Mouse (Mus musculus) liver, embryonic 15.5 days (tissue): ENCODE results near the gene Dhx32. TPM values are rescaled to one million over a fixed set of nuclear protein-coding genes. Genes with fewer than 3 reads are reported as not detected.

Source experiments
- ATAC-seq: fragments of 200-750 bp; cut with Nextera tagmentation; 2 replicates; pipeline ENCODE4 v1.8.0; 2017; ENCODE audit warnings: moderate number of reproducible peaks, mild to moderate bottlenecking, moderate library complexity; ENCODE audit not compliant: insufficient read depth
- H3K27ac ChIP-seq: fragments of 300-500 bp; sonication (generic); replicated peaks from 2 replicates; pipeline ENCODE4 v1.5.1; 2015; ENCODE audit warnings: mild to moderate bottlenecking, inconsistent platforms
- H3K27me3 ChIP-seq: fragments of 300-500 bp; sonication (generic); 2 replicates; pipeline ENCODE4 v1.6.1; 2015; ENCODE audit warnings: mild to moderate bottlenecking, inconsistent platforms
- H3K36me3 ChIP-seq: fragments of 300-500 bp; sonication (generic); replicated peaks from 2 replicates; pipeline ENCODE4 v1.6.1; 2015; ENCODE audit warnings: moderate library complexity, mild to moderate bottlenecking, inconsistent platforms
- H3K4me1 ChIP-seq: fragments of 300-500 bp; sonication (generic); replicated peaks from 2 replicates; pipeline ENCODE4 v1.6.1; 2015; ENCODE audit warnings: inconsistent platforms
- H3K4me2 ChIP-seq: fragments of 300-500 bp; sonication (generic); 2 replicates; pipeline ENCODE4 v1.6.1; 2015; ENCODE audit warnings: moderate library complexity, mild to moderate bottlenecking, inconsistent platforms
- H3K4me3 ChIP-seq: fragments of 300-500 bp; sonication (generic); replicated peaks from 2 replicates; pipeline ENCODE4 v1.5.1; 2015; ENCODE audit warnings: mild to moderate bottlenecking, inconsistent platforms
- H3K9ac ChIP-seq: fragments of 300-500 bp; sonication (generic); 2 replicates; pipeline ENCODE4 v1.6.1; 2015; ENCODE audit warnings: moderate library complexity, mild to moderate bottlenecking, inconsistent platforms
- H3K9me3 ChIP-seq: fragments of 300-500 bp; sonication (generic); replicated peaks from 2 replicates; pipeline ENCODE4 v1.6.1; 2016; ENCODE audit warnings: inconsistent platforms
- WGBS: fragments of 180-500 bp; shearing (Covaris S2); methylation state at CpG from one replicate; pipeline ENCODE4 v1.1.7; 2015; ENCODE audit warnings: mixed read lengths; ENCODE audit not compliant: insufficient replicate concordance; 5-methylcytosine and 5-hydroxymethylcytosine counted together
- polyA plus RNA-seq: library from polyadenylated mRNA; unstranded; fragments of >200 nt; fragmentation: Nextera tagmentation; extraction: Ambion mirVana; gene quantifications from 2 replicates; pipeline ENCODE4 v1.2.1, GENCODE M21; 2015

The Dhx32 gene
- polyA plus RNA-seq, 1 experiment from 2014 or later = 10.7 TPM

DNA sequence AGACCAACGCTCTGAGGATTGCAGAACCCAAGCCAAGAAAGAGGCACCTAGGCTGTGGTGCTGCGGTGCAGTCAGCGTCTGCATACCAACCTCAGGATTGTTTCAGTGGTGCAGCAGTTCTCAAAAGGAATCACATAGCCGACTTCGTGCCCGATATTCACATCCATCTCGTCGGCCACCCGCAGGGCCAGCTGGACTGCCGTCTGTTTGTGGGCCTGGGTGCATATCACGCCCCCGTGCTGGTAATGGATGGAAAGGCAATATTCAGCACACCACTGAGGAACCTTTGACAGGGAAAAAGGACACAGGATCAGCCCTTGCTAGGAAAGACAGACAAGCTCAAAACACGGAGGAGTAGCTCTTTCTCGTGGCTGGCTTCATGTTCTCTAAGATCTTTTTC, 33.8 kb downstream of the Dhx32 start:
- no peak overlapping the region for H3K4me2 ChIP-seq
- no peaks in the 10 kb centered on the region for H3K27me3 ChIP-seq
- no peaks in the 10 kb centered on the region for H3K36me3 ChIP-seq
- H3K9me3 ChIP-seq = no peaks in the 10 kb centered on the region
- no peak overlapping the region for H3K27ac ChIP-seq
- no peak for ATAC-seq
- H3K4me1 ChIP-seq = no peaks in the 10 kb centered on the region
- 78% methylated on average over 14 of the region's 14 CpGs for WGBS
- H3K9ac ChIP-seq = no peak overlapping the region
- H3K4me3 ChIP-seq = no peak overlapping the region

DNA sequence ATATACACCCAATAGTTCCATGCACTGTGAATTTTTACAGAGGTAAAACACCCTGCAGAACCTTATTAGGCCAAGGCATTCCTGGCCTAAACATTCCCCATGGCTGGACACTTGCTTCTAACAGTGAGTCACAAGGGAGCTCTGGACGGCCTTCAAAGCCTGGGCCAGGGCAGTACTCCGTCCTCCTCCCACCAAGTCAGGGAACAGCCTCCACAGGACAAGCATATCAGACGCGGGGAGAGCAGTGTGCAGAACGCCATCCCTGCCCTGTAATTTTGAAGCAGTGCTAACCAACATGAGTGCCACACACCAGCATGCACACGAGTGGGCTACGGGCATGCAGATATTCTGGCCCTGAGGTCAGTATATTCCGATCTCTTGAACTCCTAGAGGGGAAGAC, 35.2 kb downstream of the Dhx32 start:
- no peaks in the 10 kb centered on the region for H3K27me3 ChIP-seq
- H3K9ac ChIP-seq = no peak overlapping the region
- H3K36me3 ChIP-seq = no peaks in the 10 kb centered on the region
- no peak for ATAC-seq
- no peak overlapping the region for H3K27ac ChIP-seq
- H3K4me2 ChIP-seq = no peak overlapping the region
- H3K4me1 ChIP-seq = no peaks in the 10 kb centered on the region
- H3K9me3 ChIP-seq = no peaks in the 10 kb centered on the region
- no peak overlapping the region for H3K4me3 ChIP-seq
- 71% methylated on average over 8 of the region's 8 CpGs for WGBS

DNA sequence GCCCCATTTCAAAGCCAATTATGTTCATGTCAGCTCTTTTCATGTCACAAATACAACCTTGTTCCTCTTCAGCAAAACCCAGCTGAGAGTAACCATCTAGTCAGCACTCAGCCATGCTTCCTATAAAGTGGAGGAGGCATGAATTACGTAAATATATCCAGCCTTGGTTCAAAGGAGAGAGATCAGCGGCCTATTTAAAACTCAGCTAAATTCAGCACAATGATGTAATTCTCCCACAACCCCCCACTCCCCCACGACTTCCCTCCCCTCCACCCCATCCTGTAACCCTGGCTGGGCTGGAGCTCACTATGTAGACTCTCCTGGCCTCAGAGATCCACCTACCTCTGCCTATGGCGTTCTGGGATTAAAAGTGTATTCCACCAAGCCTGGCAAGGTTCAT, 37.8 kb downstream of the Dhx32 start:
- Histone ChIP-seq H3K4me3 (no peak overlapping the region), H3K4me2 (no peak overlapping the region), H3K27me3 (no peaks in the 10 kb centered on the region), H3K27ac (no peak overlapping the region), H3K36me3 (no peaks in the 10 kb centered on the region), H3K4me1 (no peaks in the 10 kb centered on the region), H3K9me3 (no peaks in the 10 kb centered on the region), H3K9ac (no peak overlapping the region)
- WGBS = 52% methylated on average over 4 of the region's 4 CpGs
- no peak for ATAC-seq

DNA sequence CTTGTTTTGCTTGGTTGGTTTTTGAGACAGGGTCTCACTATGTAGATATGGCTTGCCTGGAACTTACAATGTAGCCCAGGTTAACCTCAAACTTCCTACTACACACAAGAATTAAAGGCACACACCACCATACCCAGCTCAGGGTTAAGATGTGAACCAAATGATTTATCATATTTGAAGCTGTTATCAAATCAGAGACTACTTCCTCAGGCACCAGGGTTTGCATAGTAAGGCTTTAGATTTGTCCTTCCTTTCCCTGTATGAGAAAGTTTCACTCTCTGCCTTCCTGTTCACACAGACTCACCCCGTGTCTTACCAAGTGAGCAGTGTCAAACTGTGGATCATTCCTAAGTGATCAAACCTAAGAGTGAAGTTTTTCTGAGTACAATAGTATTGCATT, 38.3 kb downstream of the Dhx32 start:
- no peaks in the 10 kb centered on the region for H3K4me1 ChIP-seq
- no peak overlapping the region for H3K27ac ChIP-seq
- H3K36me3 ChIP-seq = no peaks in the 10 kb centered on the region
- no peak overlapping the region for H3K9ac ChIP-seq
- H3K9me3 ChIP-seq = no peaks in the 10 kb centered on the region
- H3K4me2 ChIP-seq = no peak overlapping the region
- no peak for ATAC-seq
- H3K4me3 ChIP-seq = no peak overlapping the region
- WGBS = 46% methylated on average over 1 of the region's 1 CpGs
- no peaks in the 10 kb centered on the region for H3K27me3 ChIP-seq

DNA sequence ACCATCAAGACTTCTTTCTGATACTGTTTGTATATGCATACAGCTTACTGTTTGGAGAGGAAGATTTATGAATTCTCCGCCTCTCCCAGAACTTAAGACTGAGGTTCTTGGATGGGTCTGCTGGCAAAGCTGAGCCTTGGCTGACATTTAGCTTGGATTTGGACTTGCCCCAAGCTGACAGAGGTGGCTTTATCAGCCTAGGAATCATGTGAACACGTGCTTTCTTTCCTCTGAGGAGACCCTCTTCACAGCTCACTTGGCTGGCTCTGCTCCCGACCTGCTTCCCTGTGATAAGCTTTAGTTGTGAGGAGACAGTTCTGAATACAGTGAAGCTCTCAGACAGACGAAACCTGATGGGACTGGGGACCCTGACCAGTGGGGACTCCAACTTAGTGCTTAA, 38.9 kb downstream of the Dhx32 start:
- H3K9ac ChIP-seq = no peak overlapping the region
- WGBS = 43% methylated on average over 4 of the region's 4 CpGs

DNA sequence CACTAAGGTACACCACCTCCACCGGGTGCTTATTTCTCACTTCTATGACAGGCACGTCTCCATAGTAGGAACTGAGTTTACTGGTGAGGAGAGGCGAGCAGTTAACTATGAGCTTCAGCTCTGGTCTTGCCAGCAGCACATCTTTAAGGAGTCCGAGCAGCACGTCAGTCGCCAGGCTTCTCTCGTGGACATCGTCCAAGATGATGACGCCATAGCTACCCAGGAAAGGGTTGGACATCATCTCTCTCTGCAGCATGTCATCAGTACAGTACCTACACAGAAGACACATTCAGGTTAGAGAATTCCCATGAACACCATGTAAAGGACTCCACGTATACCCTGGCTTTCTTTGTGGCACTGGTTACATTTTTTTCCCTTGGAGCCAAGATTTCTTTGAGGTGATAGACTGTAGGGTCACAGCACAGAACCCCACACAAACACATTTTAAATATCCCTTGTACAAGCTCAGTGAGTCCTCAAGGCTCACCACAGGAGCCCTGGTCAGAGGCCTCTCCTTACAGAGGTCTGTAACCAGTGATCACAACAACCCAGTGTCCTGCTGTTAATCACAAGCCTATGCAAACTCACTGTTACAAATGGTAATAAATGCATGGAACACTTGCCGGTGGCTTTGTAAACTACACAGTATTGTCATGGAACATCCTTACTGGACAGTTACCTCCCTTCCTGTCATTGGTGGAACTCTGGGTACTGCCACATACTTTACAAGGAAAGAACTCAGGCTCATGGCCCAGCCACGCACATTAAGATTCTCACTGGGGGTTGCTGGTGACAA, 39.8 kb downstream of the Dhx32 start:
- Histone ChIP-seq H3K27me3 (no peaks in the 10 kb centered on the region), H3K4me3 (no peak overlapping the region), H3K4me1 (no peaks in the 10 kb centered on the region), H3K9me3 (no peaks in the 10 kb centered on the region), H3K9ac (no peak overlapping the region), H3K36me3 (no peaks in the 10 kb centered on the region), H3K27ac (no peak overlapping the region), H3K4me2 (no peak overlapping the region)
- WGBS = 76% methylated on average over 12 of the region's 12 CpGs
- ATAC-seq = no peak

More for the DNA sequence above, 38.9 kb downstream of the Dhx32 start:
- H3K4me1 ChIP-seq = no peaks in the 10 kb centered on the region
- H3K4me2 ChIP-seq = no peak overlapping the region
- no peaks in the 10 kb centered on the region for H3K27me3 ChIP-seq
- H3K9me3 ChIP-seq = no peaks in the 10 kb centered on the region
- no peaks in the 10 kb centered on the region for H3K36me3 ChIP-seq
- ATAC-seq = no peak
- no peak overlapping the region for H3K27ac ChIP-seq
- no peak overlapping the region for H3K4me3 ChIP-seq

DNA sequence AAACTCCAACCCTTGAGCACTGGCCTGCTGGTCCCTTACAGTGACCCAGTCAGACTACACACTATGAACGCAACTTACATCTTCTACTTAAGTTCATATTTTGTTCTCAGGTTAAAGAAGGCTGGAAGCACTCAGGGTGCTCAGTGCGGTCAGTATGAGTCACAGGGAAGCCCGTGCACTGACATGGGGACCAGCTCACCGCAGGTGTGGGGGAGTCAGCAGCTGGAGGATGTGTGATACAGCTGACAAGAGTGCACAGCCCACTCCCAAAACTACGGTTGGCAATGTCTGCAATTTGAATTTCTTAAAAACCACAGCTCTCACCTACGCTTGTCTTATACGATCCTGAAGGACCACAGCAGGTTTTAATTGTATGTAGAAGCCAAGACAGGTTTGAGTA, 42.0 kb downstream of the Dhx32 start:
- ATAC-seq = no peak
- H3K4me3 ChIP-seq = no peak overlapping the region

DNA sequence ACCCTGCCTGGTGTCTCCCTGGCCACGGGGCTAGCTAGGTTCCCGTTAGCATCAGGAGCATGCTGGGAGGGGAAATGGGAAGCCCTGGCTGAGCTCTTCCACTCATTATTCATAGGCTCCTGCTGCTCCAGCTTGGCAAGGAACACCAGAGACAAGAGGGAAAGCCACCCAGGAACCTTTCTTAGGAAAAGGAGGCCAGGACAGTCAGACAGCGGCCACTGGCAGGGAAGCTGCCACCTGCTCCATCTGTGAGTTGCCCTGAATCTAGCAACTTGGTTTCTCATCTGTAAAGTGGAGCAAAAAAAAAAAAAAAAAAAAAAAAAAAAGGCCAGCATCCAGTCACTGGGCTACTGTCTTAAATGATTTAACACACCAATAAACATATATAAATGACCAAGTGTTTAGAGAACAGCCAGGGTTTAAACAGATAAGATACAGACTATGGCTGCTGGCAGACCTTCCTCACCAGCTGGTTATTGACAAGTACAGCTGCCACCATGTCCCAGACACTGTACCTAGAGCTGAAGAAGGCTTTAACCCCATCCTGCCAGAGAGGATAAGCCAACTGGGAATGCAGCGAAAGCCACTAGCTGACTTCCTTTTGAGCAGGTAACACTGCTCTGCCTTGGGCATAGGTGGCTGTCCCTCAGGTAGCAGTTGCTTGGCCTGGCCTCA, 50.4 kb downstream of the Dhx32 start:
- H3K9me3 ChIP-seq = no peaks in the 10 kb centered on the region
- no peak overlapping the region for H3K4me3 ChIP-seq
- 0 out of 2 replicates have a peak, but pooled peaks cover 3% of the 10 kb centered on the region for H3K36me3 ChIP-seq
- peaks cover 4% of the 10 kb centered on the region; the same call in 1 of the 2 replicates for H3K4me1 ChIP-seq
- ATAC-seq = no peak
- WGBS = 66% methylated on average over 4 of the region's 4 CpGs
- H3K27ac ChIP-seq = no peak overlapping the region
- H3K9ac ChIP-seq = no peak overlapping the region
- no peaks in the 10 kb centered on the region for H3K27me3 ChIP-seq
- no peak overlapping the region for H3K4me2 ChIP-seq

More for the DNA sequence above, 42.0 kb downstream of the Dhx32 start:
- H3K36me3 ChIP-seq = no peaks in the 10 kb centered on the region
- no peaks in the 10 kb centered on the region for H3K9me3 ChIP-seq
- H3K4me2 ChIP-seq = no peak overlapping the region
- H3K9ac ChIP-seq = no peak overlapping the region
- H3K4me1 ChIP-seq = no peaks in the 10 kb centered on the region
- WGBS = 78% methylated on average over 7 of the region's 7 CpGs
- H3K27ac ChIP-seq = no peak overlapping the region
- H3K27me3 ChIP-seq = no peaks in the 10 kb centered on the region

DNA sequence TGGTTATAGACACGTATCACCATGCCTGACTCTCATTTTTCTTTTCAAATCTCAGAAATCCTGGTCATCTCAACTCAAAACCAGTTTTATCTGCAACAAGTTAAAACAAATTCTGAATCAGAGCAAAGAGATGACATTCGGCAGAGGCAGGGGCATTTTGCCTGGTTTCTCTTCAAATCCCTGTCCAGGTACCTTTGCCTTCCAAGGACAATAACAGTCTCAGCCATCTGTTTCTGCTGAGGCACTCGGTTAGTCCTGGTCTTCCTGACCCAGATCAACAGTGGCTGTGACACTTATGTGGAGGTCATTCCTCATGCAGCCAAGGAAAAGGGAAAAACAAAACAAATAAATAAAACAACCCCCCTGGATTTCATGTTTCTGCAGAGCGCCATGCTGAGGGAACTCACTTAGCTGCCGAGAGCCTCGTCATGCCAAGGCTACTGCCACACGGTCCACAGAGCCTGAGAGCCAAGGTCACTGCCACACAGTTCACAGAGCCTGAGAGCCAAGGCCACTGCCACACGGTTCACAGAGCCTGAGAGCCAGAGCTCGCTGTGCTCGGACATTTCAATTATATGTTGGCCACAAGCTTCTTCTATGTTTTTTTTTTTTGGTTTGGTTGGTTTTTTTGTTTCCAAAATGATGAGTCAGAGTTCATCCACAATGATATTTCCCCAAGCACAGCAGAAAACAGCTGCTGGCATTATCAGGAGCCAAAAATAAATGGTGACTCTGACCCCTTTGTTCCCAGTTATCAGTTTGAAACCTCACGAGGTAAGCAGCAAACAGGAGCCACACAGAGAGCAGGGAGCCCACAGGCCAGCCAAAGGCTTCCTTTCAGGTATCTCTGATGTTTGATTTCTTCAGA, 52.0 kb downstream of the Dhx32 start:
- Histone ChIP-seq H3K27ac (no peak overlapping the region), H3K9me3 (no peaks in the 10 kb centered on the region), H3K27me3 (no peaks in the 10 kb centered on the region), H3K4me2 (no peak overlapping the region), H3K4me1 (peaks cover 4% of the 10 kb centered on the region; the same call in 1 of the 2 replicates), H3K36me3 (0 out of 2 replicates have a peak, but pooled peaks cover 3% of the 10 kb centered on the region), H3K4me3 (no peak overlapping the region), H3K9ac (no peak overlapping the region)
- WGBS = 63% methylated on average over 11 of the region's 11 CpGs
- ATAC-seq = no peak

DNA sequence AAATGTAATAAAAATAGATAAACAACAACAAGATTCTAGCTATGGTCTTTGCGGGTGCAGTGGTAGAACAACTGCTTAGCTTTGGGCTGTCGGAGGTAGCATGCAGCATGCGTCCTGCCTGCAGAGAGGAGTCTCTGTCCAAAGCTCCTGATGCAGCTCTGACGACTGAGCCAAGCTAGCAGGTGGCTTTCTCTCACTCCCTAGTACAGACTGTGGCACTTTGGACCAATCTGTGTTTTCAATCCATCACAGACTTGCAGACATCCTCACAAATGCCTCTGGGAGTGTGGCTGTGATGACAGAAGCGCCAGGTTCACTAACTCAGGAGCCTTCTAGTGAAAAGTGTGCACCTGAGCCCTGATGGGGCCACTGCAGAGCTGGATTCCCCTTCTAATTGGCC, 53.2 kb downstream of the Dhx32 start:
- ATAC-seq = no peak
- Histone ChIP-seq H3K4me1 (peaks cover 4% of the 10 kb centered on the region; the same call in 1 of the 2 replicates), H3K9ac (no peak overlapping the region), H3K27ac (no peak overlapping the region), H3K4me2 (no peak overlapping the region), H3K9me3 (no peaks in the 10 kb centered on the region), H3K27me3 (no peaks in the 10 kb centered on the region), H3K4me3 (no peak overlapping the region), H3K36me3 (0 out of 2 replicates have a peak, but pooled peaks cover 3% of the 10 kb centered on the region)
- WGBS = 77% methylated on average over 5 of the region's 5 CpGs

DNA sequence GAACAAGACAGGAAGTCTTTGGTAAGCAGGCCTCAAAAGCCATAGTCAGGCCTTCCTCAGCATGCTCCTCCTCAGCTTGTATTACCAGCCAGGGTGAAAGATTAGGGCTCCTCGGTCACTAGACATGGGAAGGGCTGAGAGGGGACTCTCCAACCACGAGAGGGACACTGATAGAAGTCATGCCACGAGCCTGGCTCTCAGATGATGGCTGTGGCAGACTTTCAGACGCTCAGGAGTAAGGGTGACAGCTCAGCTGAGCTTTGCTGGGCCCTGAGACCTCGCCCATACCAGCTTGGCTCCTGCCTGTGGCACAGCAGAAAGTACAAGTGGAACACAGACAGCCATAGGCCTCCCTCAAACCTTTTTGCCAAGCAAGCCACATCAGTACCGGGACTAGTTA, 55.5 kb downstream of the Dhx32 start:
- Histone ChIP-seq H3K4me2 (no peak overlapping the region), H3K9ac (no peak overlapping the region), H3K36me3 (peaks cover 17% of the 10 kb centered on the region), H3K4me3 (no peak overlapping the region), H3K9me3 (no peaks in the 10 kb centered on the region), H3K27me3 (no peaks in the 10 kb centered on the region), H3K4me1 (peaks cover 4% of the 10 kb centered on the region; the same call in 1 of the 2 replicates), H3K27ac (no peak overlapping the region)
- 46% methylated on average over 6 of the region's 6 CpGs for WGBS
- ATAC-seq = no peak
